Mouse (Mus musculus): ENCODE measurements around the gene Tub.

Gene Tub

GRCm38 (mm10) chr7:108985934-108986708, 36.0 kb downstream of the Tub start:
- 70% methylated on average over 3 of the region's 3 CpGs for WGBS

GRCm38 (mm10) chr7:108991207-108991606, 41.1 kb downstream of the Tub start:
- WGBS: 54% methylated on average over 9 of the region's 9 CpGs

GRCm38 (mm10) chr7:108993230-108993629, 43.1 kb downstream of the Tub start:
- WGBS: 60% methylated on average over 7 of the region's 7 CpGs

- 72% methylated on average over 3 of the region's 3 CpGs for WGBS
Measured at GRCm38 (mm10) chr7:108993881-108994291, 43.7 kb downstream of the Tub start.

- 84% methylated on average over 6 of the region's 6 CpGs for WGBS
Measured at GRCm38 (mm10) chr7:108996156-108996555, 46.0 kb downstream of the Tub start.

GRCm38 (mm10) chr7:109000315-109000954, 50.3 kb downstream of the Tub start:
- 22% methylated on average over 4 of the region's 4 CpGs for WGBS

- 77% methylated on average over 4 of the region's 4 CpGs for WGBS
Measured at GRCm38 (mm10) chr7:109001971-109002370, 51.8 kb downstream of the Tub start.

- WGBS: 47% methylated on average over 3 of the region's 3 CpGs
Measured at GRCm38 (mm10) chr7:109003653-109004052, 53.5 kb downstream of the Tub start.

GRCm38 (mm10) chr7:109009260-109009659, 59.1 kb downstream of the Tub start:
- WGBS: 85% methylated on average over 1 of the region's 1 CpGs

GRCm38 (mm10) chr7:109010720-109011595, 60.8 kb downstream of the Tub start:
- WGBS: 2% methylated on average over 74 of the region's 82 CpGs

GRCm38 (mm10) chr7:109011596-109012180, 61.5 kb downstream of the Tub start:
- 19% methylated on average over 8 of the region's 8 CpGs for WGBS

- 60% methylated on average over 1 of the region's 1 CpGs for WGBS
Measured at GRCm38 (mm10) chr7:109012575-109012974, 62.4 kb downstream of the Tub start.

GRCm38 (mm10) chr7:109012998-109013625, 63.0 kb downstream of the Tub start:
- 19% methylated on average over 4 of the region's 4 CpGs for WGBS

GRCm38 (mm10) chr7:109014851-109015250, 64.7 kb downstream of the Tub start:
- 37% methylated on average over 7 of the region's 7 CpGs for WGBS

GRCm38 (mm10) chr7:109016378-109016923, 66.3 kb downstream of the Tub start:
- 34% methylated on average over 5 of the region's 5 CpGs for WGBS

- 80% methylated on average over 7 of the region's 7 CpGs for WGBS
Measured at GRCm38 (mm10) chr7:109019243-109019642, 69.1 kb downstream of the Tub start.

- 16% methylated on average over 3 of the region's 3 CpGs for WGBS
Measured at GRCm38 (mm10) chr7:109021428-109021827, 71.3 kb downstream of the Tub start.

- 71% methylated on average over 7 of the region's 7 CpGs for WGBS
Measured at GRCm38 (mm10) chr7:109025743-109026142, 75.6 kb downstream of the Tub start.

- 65% methylated on average over 9 of the region's 9 CpGs for WGBS
Measured at GRCm38 (mm10) chr7:109026976-109027375, 76.8 kb downstream of the Tub start.

- WGBS: 76% methylated on average over 7 of the region's 7 CpGs
Measured at GRCm38 (mm10) chr7:109027721-109028120, 77.6 kb downstream of the Tub start.

- WGBS: 11% methylated on average over 6 of the region's 6 CpGs
Measured at GRCm38 (mm10) chr7:109028204-109028603, 78.1 kb downstream of the Tub start.

Measured in cerebral cortex, adult 2 months (tissue).